Mouse (Mus musculus) heart, adult 11 months (tissue): ENCODE data around the gene Gm21679.
"Not testable (repeated sequence)": the region's sequence is repeated elsewhere in the genome, so short reads cannot be mapped to it uniquely, and the experiment has no call there.

Experiments
- DNase-seq: peaks from one replicate; pipeline ENCODE4 v3.0.0; 2022

The Gm21679 gene

GRCm38 (mm10) chrY:29683270-29683669 lies at the start of gene Gm21679:
Gene Gm21679, minus strand, starts transcription at chrY:29683370.
- not testable (repeated sequence) for DNase-seq
